Mouse (Mus musculus) ES-E14 (cell line): ENCODE measurements around the gene Ccdc85c.

Experiments
- ZC3H11A ChIP-seq: IDR thresholded peaks from 2 replicates; pipeline ENCODE4 v1.6.1; 2012; ENCODE audit warnings: low read depth, mild to moderate bottlenecking, inconsistent platforms, low read length, borderline replicate concordance
- ZNF384 ChIP-seq: IDR thresholded peaks from 2 replicates; pipeline ENCODE4 v1.6.1; 2012; ENCODE audit warnings: low read depth, low read length, inconsistent platforms

- TF ChIP-seq ZNF384 (no peak), ZC3H11A (no peak)
Observed at GRCm38 (mm10) chr12:108309116-108309794, 34.0 kb upstream of the Ccdc85c start.
